Mouse (Mus musculus): Measurements from ENCODE around the gene Olfm4. TPM values are rescaled to one million over a fixed set of nuclear protein-coding genes. Genes with fewer than 3 reads are reported as not detected.

The Olfm4 gene
- 6.3 and 8.3 TPM in 2 replicates for polyA plus RNA-seq (2016; fragmentation: Nextera tagmentation; extraction: Ambion mirVana)

GRCm38 (mm10) chr14:79983781-79984180, at the start of gene Olfm4:
Gene Olfm4 (plus strand): TSS chr14:79984081.
- 49% methylated on average over 2 of the region's 2 CpGs for WGBS (ENCODE audit: insufficient replicate concordance)
- Histone ChIP-seq H3K4me2 (no peak within 1 kb of the TSS), H3K9me3 (replicated peaks) (no peaks in the 10 kb centered on the region), H3K9ac (no peak within 1 kb of the TSS), H3K4me1 (no peaks in the 10 kb centered on the region), H3K36me3 (no peaks in the 10 kb centered on the region), H3K27ac (no peak within 1 kb of the TSS), H3K27me3 (replicated peaks) (no peaks in the 10 kb centered on the region), H3K4me3 (no peak within 1 kb of the TSS)
- ATAC-seq: no peak

GRCm38 (mm10) chr14:79934426-79934825, 49.5 kb upstream of the Olfm4 start:
- no peak overlapping the region for H3K4me2 ChIP-seq
- no peaks in the 10 kb centered on the region for H3K27me3 ChIP-seq (replicated peaks)
- H3K27ac ChIP-seq: no peak overlapping the region
- ATAC-seq: no peak
- H3K9me3 ChIP-seq (replicated peaks): no peaks in the 10 kb centered on the region
- 39% methylated on average over 4 of the region's 4 CpGs for WGBS (ENCODE audit: insufficient replicate concordance)
- no peaks in the 10 kb centered on the region for H3K36me3 ChIP-seq
- H3K9ac ChIP-seq: no peak overlapping the region
- H3K4me1 ChIP-seq: no peaks in the 10 kb centered on the region
- H3K4me3 ChIP-seq: no peak overlapping the region

GRCm38 (mm10) chr14:79936879-79937468, 46.9 kb upstream of the Olfm4 start:
- Histone ChIP-seq H3K9ac (no peak overlapping the region), H3K4me3 (no peak overlapping the region), H3K4me2 (no peak overlapping the region), H3K9me3 (replicated peaks) (no peaks in the 10 kb centered on the region), H3K4me1 (no peaks in the 10 kb centered on the region), H3K27me3 (replicated peaks) (no peaks in the 10 kb centered on the region), H3K27ac (no peak overlapping the region), H3K36me3 (no peaks in the 10 kb centered on the region)
- WGBS (ENCODE audit: insufficient replicate concordance): 69% methylated on average over 4 of the region's 4 CpGs
- no peak for ATAC-seq

- H3K9ac ChIP-seq: no peak overlapping the region
- no peak for ATAC-seq
- H3K27me3 ChIP-seq (replicated peaks): no peaks in the 10 kb centered on the region
- WGBS (ENCODE audit: insufficient replicate concordance): 39% methylated on average over 2 of the region's 2 CpGs
- no peak overlapping the region for H3K27ac ChIP-seq
- H3K36me3 ChIP-seq: no peaks in the 10 kb centered on the region
- no peaks in the 10 kb centered on the region for H3K9me3 ChIP-seq (replicated peaks)
- no peak overlapping the region for H3K4me2 ChIP-seq
- H3K4me1 ChIP-seq: no peaks in the 10 kb centered on the region
- no peak overlapping the region for H3K4me3 ChIP-seq
Observed at GRCm38 (mm10) chr14:79945876-79946275, 38.0 kb upstream of the Olfm4 start.

GRCm38 (mm10) chr14:79955678-79956077, 28.2 kb upstream of the Olfm4 start:
- ATAC-seq: no peak
- 52% methylated on average over 3 of the region's 3 CpGs for WGBS (ENCODE audit: insufficient replicate concordance)
- no peak overlapping the region for H3K27ac ChIP-seq
- no peak overlapping the region for H3K4me3 ChIP-seq
- H3K4me1 ChIP-seq: no peaks in the 10 kb centered on the region
- H3K9me3 ChIP-seq (replicated peaks): peaks cover 10% of the 10 kb centered on the region; the same call in 1 of the 2 replicates
- H3K4me2 ChIP-seq: no peak overlapping the region
- H3K9ac ChIP-seq: no peak overlapping the region
- no peaks in the 10 kb centered on the region for H3K27me3 ChIP-seq (replicated peaks)
- no peaks in the 10 kb centered on the region for H3K36me3 ChIP-seq

GRCm38 (mm10) chr14:79957789-79958487, 25.9 kb upstream of the Olfm4 start:
- Histone ChIP-seq H3K36me3 (no peaks in the 10 kb centered on the region), H3K4me2 (no peak overlapping the region), H3K27ac (no peak overlapping the region), H3K27me3 (replicated peaks) (no peaks in the 10 kb centered on the region), H3K9ac (no peak overlapping the region), H3K4me1 (no peaks in the 10 kb centered on the region), H3K4me3 (no peak overlapping the region), H3K9me3 (replicated peaks) (peaks cover 10% of the 10 kb centered on the region; the same call in 1 of the 2 replicates)
- WGBS (ENCODE audit: insufficient replicate concordance): 78% methylated on average over 15 of the region's 15 CpGs
- ATAC-seq: no peak

GRCm38 (mm10) chr14:79961187-79961586, 22.7 kb upstream of the Olfm4 start:
- no peak overlapping the region for H3K27ac ChIP-seq
- H3K27me3 ChIP-seq (replicated peaks): no peaks in the 10 kb centered on the region
- no peak overlapping the region for H3K4me2 ChIP-seq
- ATAC-seq: no peak
- H3K9ac ChIP-seq: no peak overlapping the region
- no peak overlapping the region for H3K4me3 ChIP-seq
- WGBS (ENCODE audit: insufficient replicate concordance): 68% methylated on average over 4 of the region's 4 CpGs
- 0 out of 2 replicates have a peak, but pooled peaks cover 10% of the 10 kb centered on the region for H3K9me3 ChIP-seq (replicated peaks)
- H3K4me1 ChIP-seq: no peaks in the 10 kb centered on the region
- no peaks in the 10 kb centered on the region for H3K36me3 ChIP-seq

GRCm38 (mm10) chr14:79961602-79962001, 22.3 kb upstream of the Olfm4 start:
- no peaks in the 10 kb centered on the region for H3K36me3 ChIP-seq

GRCm38 (mm10) chr14:79970165-79970564, 13.7 kb upstream of the Olfm4 start:
- Histone ChIP-seq H3K4me1 (no peaks in the 10 kb centered on the region), H3K36me3 (no peaks in the 10 kb centered on the region), H3K27me3 (replicated peaks) (no peaks in the 10 kb centered on the region), H3K4me2 (no peak overlapping the region), H3K9me3 (replicated peaks) (no peaks in the 10 kb centered on the region), H3K4me3 (no peak overlapping the region), H3K9ac (no peak overlapping the region), H3K27ac (no peak overlapping the region)
- 60% methylated on average over 3 of the region's 3 CpGs for WGBS (ENCODE audit: insufficient replicate concordance)
- no peak for ATAC-seq

More at GRCm38 (mm10) chr14:79961602-79962001, 22.3 kb upstream of the Olfm4 start:
- H3K4me3 ChIP-seq: no peak overlapping the region
- H3K9me3 ChIP-seq (replicated peaks): 0 out of 2 replicates have a peak, but pooled peaks cover 10% of the 10 kb centered on the region
- no peak overlapping the region for H3K4me2 ChIP-seq
- WGBS (ENCODE audit: insufficient replicate concordance): 67% methylated on average over 2 of the region's 2 CpGs
- no peak for ATAC-seq
- no peak overlapping the region for H3K9ac ChIP-seq
- no peak overlapping the region for H3K27ac ChIP-seq
- no peaks in the 10 kb centered on the region for H3K4me1 ChIP-seq
- no peaks in the 10 kb centered on the region for H3K27me3 ChIP-seq (replicated peaks)

GRCm38 (mm10) chr14:79970928-79971738, 12.7 kb upstream of the Olfm4 start:
- no peak for ATAC-seq
- no peak overlapping the region for H3K9ac ChIP-seq
- no peaks in the 10 kb centered on the region for H3K27me3 ChIP-seq (replicated peaks)
- H3K27ac ChIP-seq: no peak overlapping the region
- H3K4me2 ChIP-seq: no peak overlapping the region
- H3K9me3 ChIP-seq (replicated peaks): no peaks in the 10 kb centered on the region
- H3K4me1 ChIP-seq: no peaks in the 10 kb centered on the region
- H3K4me3 ChIP-seq: no peak overlapping the region
- no peaks in the 10 kb centered on the region for H3K36me3 ChIP-seq
- 67% methylated on average over 14 of the region's 14 CpGs for whole genome bisulfite sequencing (ENCODE audit: insufficient replicate concordance)

GRCm38 (mm10) chr14:79981437-79981836, 2.4 kb upstream of the Olfm4 start:
- no peaks in the 10 kb centered on the region for H3K36me3 ChIP-seq
- no peak overlapping the region for H3K4me2 ChIP-seq
- ATAC-seq: no peak
- WGBS (ENCODE audit: insufficient replicate concordance): 65% methylated on average over 4 of the region's 4 CpGs
- 0 out of 2 replicates have a peak, but pooled peaks cover 3% of the 10 kb centered on the region for H3K9me3 ChIP-seq (replicated peaks)
- H3K27me3 ChIP-seq (replicated peaks): no peaks in the 10 kb centered on the region
- H3K9ac ChIP-seq: no peak overlapping the region
- no peak overlapping the region for H3K4me3 ChIP-seq
- H3K27ac ChIP-seq: no peak overlapping the region
- no peaks in the 10 kb centered on the region for H3K4me1 ChIP-seq

GRCm38 (mm10) chr14:79985137-79985670, 1.3 kb downstream of the Olfm4 start:
- Histone ChIP-seq H3K27ac (no peak overlapping the region), H3K4me3 (no peak overlapping the region), H3K4me2 (no peak overlapping the region), H3K9ac (no peak overlapping the region), H3K27me3 (replicated peaks) (no peaks in the 10 kb centered on the region), H3K9me3 (replicated peaks) (no peaks in the 10 kb centered on the region), H3K36me3 (no peaks in the 10 kb centered on the region), H3K4me1 (no peaks in the 10 kb centered on the region)
- no peak for ATAC-seq
- 60% methylated on average over 7 of the region's 7 CpGs for WGBS (ENCODE audit: insufficient replicate concordance)

All from liver, embryonic 12.5 days (tissue).